In genomic region chr5:65958597-65958996, GRCm38 (mm10) we compare ENCODE assay signal across 9 mouse cellular contexts. TPM values are rescaled to one million over a fixed set of nuclear protein-coding genes. Genes with fewer than 3 reads are reported as not detected.
DNase-seq lines count a peak whose midpoint lies in the region; ATAC-seq and TF ChIP-seq lines count a peak whose summit lies in the region.
"Had no signal": no experiment of that assay in that cellular context is flagged by ENCODE, and none has a peak within 500 bp of the region (broad histone marks: within the 10 kb centered on the region; RNA-seq: fewer than 3 reads in every experiment).

No protein-coding gene starts in this region.

- H3K36me3 ChIP-seq in hindbrain, embryonic 14.5 days (replicated peaks; ENCODE audit: control insufficient read depth, insufficient read depth): no peaks in the 10 kb centered on the region
- no peaks in the 10 kb centered on the region for H3K36me3 ChIP-seq in hindbrain, embryonic 16.5 days (ENCODE audit: control insufficient read depth, insufficient read depth, low read length)
- no peaks in the 10 kb centered on the region for H3K36me3 ChIP-seq in thymus, adult 2 months (ENCODE audit: control insufficient read depth, insufficient read depth, low read length)
- H3K36me3 ChIP-seq in splenic B cell, adult 2 months (ENCODE audit: control insufficient read depth, insufficient read depth, low read length, poor library complexity, severe bottlenecking): no peaks in the 10 kb centered on the region
- H3K36me3 ChIP-seq: liver, embryonic 13.5 days had no signal

- H3K27ac ChIP-seq in hindbrain, embryonic 14.5 days: no peak overlapping the region
- H3K27ac ChIP-seq in hindbrain, embryonic 16.5 days (ENCODE audit: low read depth, low read length): no peak overlapping the region
- no peak overlapping the region for H3K27ac ChIP-seq in thymus, adult 2 months (ENCODE audit: control insufficient read depth, insufficient read depth, low read length)
- H3K27ac ChIP-seq: liver, embryonic 13.5 days had no signal

- no peaks in the 10 kb centered on the region for H3K9me3 ChIP-seq in hindbrain, embryonic 14.5 days (ENCODE audit: control insufficient read depth, low read length)
- no peaks in the 10 kb centered on the region for H3K9me3 ChIP-seq in hindbrain, embryonic 16.5 days (ENCODE audit: control insufficient read depth, low read length)
- H3K9me3 ChIP-seq: liver, embryonic 13.5 days had no signal

- H3K27me3 ChIP-seq in hindbrain, embryonic 14.5 days (ENCODE audit: control insufficient read depth, insufficient read depth, low read length): no peaks in the 10 kb centered on the region
- no peaks in the 10 kb centered on the region for H3K27me3 ChIP-seq in hindbrain, embryonic 16.5 days (replicated peaks; ENCODE audit: control insufficient read depth, insufficient read depth, low read length)
- H3K27me3 ChIP-seq in thymus, adult 2 months (ENCODE audit: control insufficient read depth, insufficient read depth, low read length): no peaks in the 10 kb centered on the region
- no peaks in the 10 kb centered on the region for H3K27me3 ChIP-seq in splenic B cell, adult 2 months (ENCODE audit: control insufficient read depth, insufficient read depth, low read length, poor library complexity, severe bottlenecking)
- H3K27me3 ChIP-seq: liver, embryonic 13.5 days had no signal

- no peak for TF ChIP-seq CTCF in thymus, adult 2 months (IDR thresholded peaks at IDR 0.05; ENCODE audit: borderline replicate concordance, control insufficient read depth, extremely low read depth, insufficient read depth, low read length, poor library complexity)

- no peak overlapping the region for H3K4me3 ChIP-seq in hindbrain, embryonic 14.5 days (replicated peaks; ENCODE audit: low read length)
- H3K4me3 ChIP-seq in hindbrain, embryonic 16.5 days (ENCODE audit: low read length): no peak overlapping the region
- H3K4me3 ChIP-seq in thymus, adult 2 months (ENCODE audit: control insufficient read depth, insufficient read depth, low read length): no peak overlapping the region
- H3K4me3 ChIP-seq: liver, embryonic 13.5 days had no signal

- DNase-seq in hindbrain, embryonic 14.5 days (ENCODE audit: low spot score): peak; percentile 80
- DNase-seq in thymus, adult 2 months: peak; percentile 58
- no peak for DNase-seq in thymus, adult 18-20 months
- DNase-seq in brain, adult 2 months (ENCODE audit: low read depth, low spot score): peak; percentile 80
- peak; percentile 25 to 55 for DNase-seq in layer of hippocampus, postnatal 14 days (ENCODE audit: low spot score in 2 of 2)
- DNase-seq in splenic B cell, adult 2 months (ENCODE audit: low read depth, low spot score): peak; percentile 87
- DNase-seq: liver, embryonic 13.5 days had no signal

- ATAC-seq in hindbrain, embryonic 14.5 days (ENCODE audit: low FRiP score): no peak
- ATAC-seq in hindbrain, embryonic 16.5 days: no peak

- 6% methylated on average over 4 of the region's 4 CpGs for WGBS in hindbrain, embryonic 14.5 days
- WGBS in hindbrain, embryonic 16.5 days: 5% methylated on average over 4 of the region's 4 CpGs
- 2% methylated on average over 4 of the region's 4 CpGs for WGBS in thymus, adult 2 months

- no peak overlapping the region for H3K9ac ChIP-seq in hindbrain, embryonic 14.5 days
- H3K9ac ChIP-seq in hindbrain, embryonic 16.5 days (ENCODE audit: low read depth, low read length): no peak overlapping the region
- H3K9ac ChIP-seq: liver, embryonic 13.5 days had no signal

- H3K4me2 ChIP-seq in hindbrain, embryonic 14.5 days (replicated peaks): no peak overlapping the region
- H3K4me2 ChIP-seq in hindbrain, embryonic 16.5 days (ENCODE audit: low read length): no peak overlapping the region
- H3K4me2 ChIP-seq: liver, embryonic 13.5 days had no signal

- H3K4me1 ChIP-seq in hindbrain, embryonic 14.5 days (replicated peaks; ENCODE audit: control insufficient read depth, insufficient read depth, low read length): peaks cover 11% of the 10 kb centered on the region
- H3K4me1 ChIP-seq in hindbrain, embryonic 16.5 days (ENCODE audit: control insufficient read depth, insufficient read depth, low read depth, low read length): peaks cover 13% of the 10 kb centered on the region
- peaks cover 15% of the 10 kb centered on the region for H3K4me1 ChIP-seq in thymus, adult 2 months (replicated peaks; ENCODE audit: control insufficient read depth, insufficient read depth, low read length)

- TF ChIP-seq POLR2A in thymus, adult 2 months (IDR thresholded peaks at IDR 0.05; ENCODE audit: control insufficient read depth, extremely low read depth, insufficient read depth, low read length, poor library complexity): no peak

RNA-seq across cellular contexts. Expression of gene Chrna9, which starts 23.9 kb away (rescaled TPM):
- polyA plus RNA-seq in hindbrain, embryonic 14.5 days (2014; fragmentation: Nextera tagmentation; extraction: Ambion mirVana): not detected in 2 replicates
- not detected in 2 replicates for polyA plus RNA-seq in hindbrain, embryonic 16.5 days (2015; fragmentation: Nextera tagmentation; extraction: Ambion mirVana)
- 212 and 251 TPM in 2 replicates for polyA plus RNA-seq in thymus, adult 2 months (2012; rRNA removed)
- not detected for total RNA-seq in layer of hippocampus, postnatal 14 days (2021)
- polyA plus RNA-seq: liver, embryonic 13.5 days; stomach, embryonic 14.5 days had no signal

RNA-seq across cellular contexts. Expression of gene 9130230L23Rik, which starts 45.5 kb away (rescaled TPM):
- polyA plus RNA-seq in hindbrain, embryonic 14.5 days (2014; fragmentation: Nextera tagmentation; extraction: Ambion mirVana): 0.26 TPM in 1 of 2 replicates, not detected in the other
- 0.12 and 0.14 TPM in 2 replicates for polyA plus RNA-seq in hindbrain, embryonic 16.5 days (2015; fragmentation: Nextera tagmentation; extraction: Ambion mirVana)
- 0.08 and 0.35 TPM in 2 replicates for polyA plus RNA-seq in thymus, adult 2 months (2012; rRNA removed)
- under 1 TPM in 1 of 2 experiments, not detected in 1; 0.23 TPM for total RNA-seq in layer of hippocampus, postnatal 14 days (2021)
- polyA plus RNA-seq: liver, embryonic 13.5 days had no signal

Comparison
In these comparisons a context has a peak if more than half of its experiments do, and no peak if none do; other contexts are left out.
1. DNase-seq: peak in hindbrain, embryonic 14.5 days (single experiment), thymus, adult 2 months (single experiment), brain, adult 2 months (single experiment), layer of hippocampus, postnatal 14 days (2 of 2) and splenic B cell, adult 2 months (single experiment); none in thymus, adult 18-20 months (0 of 2).
2. RNA of gene Chrna9, which starts 23.9 kb away (polyA plus RNA-seq): 212 to 251 TPM in thymus, adult 2 months; not detected in hindbrain, embryonic 16.5 days and not detected in hindbrain, embryonic 14.5 days; every median in the first group is over 100 times any median in the second.